Mouse (Mus musculus): ENCODE measurements around the gene Alk. TPM values are rescaled to one million over a fixed set of nuclear protein-coding genes. Genes with fewer than 3 reads are reported as not detected.

The Alk gene
- polyA plus RNA-seq, 1 experiment from 2014 or later, result 0.17 TPM

DNA sequence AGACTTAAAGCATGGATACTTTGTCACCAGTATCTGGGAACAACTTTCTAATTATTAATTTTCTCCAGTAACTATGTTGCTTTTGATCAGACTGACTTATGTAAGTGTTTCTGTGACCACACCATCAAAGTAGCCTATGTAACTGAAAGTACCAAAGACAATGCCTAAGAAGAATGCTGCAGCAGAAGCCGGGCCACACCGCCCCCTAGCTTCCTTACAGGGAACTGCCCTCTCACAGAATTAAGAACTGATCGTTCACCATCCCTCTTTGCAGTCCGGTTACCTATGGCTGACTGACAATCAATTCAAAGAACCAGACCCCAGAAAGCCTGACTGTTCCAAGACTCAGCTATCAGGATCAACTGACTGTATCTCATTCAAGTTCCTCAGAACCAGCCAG lies 362.4 kb downstream of the Alk start:
- no peak overlapping the region for H3K4me2 ChIP-seq (replicated peaks; ENCODE audit: low read depth)
- WGBS, result 41% methylated on average over 4 of the region's 4 CpGs
- no peak overlapping the region for H3K4me3 ChIP-seq (ENCODE audit: low read depth, low read length)
- TF ChIP-seq CTCF (IDR thresholded peaks at IDR 0.05; ENCODE audit: low read depth), result peak; percentile 86
- ATAC-seq, result no peak
- H3K4me1 ChIP-seq (replicated peaks; ENCODE audit: control insufficient read depth, insufficient read depth, low read length), result no peaks in the 10 kb centered on the region
- H3K27ac ChIP-seq (ENCODE audit: low read depth, low read length), result no peak overlapping the region
- no peaks in the 10 kb centered on the region for H3K9me3 ChIP-seq (ENCODE audit: control insufficient read depth)
- H3K27me3 ChIP-seq (replicated peaks; ENCODE audit: control insufficient read depth, insufficient read depth, low read length), result no peaks in the 10 kb centered on the region
- H3K9ac ChIP-seq (ENCODE audit: low read depth, low read length), result no peak overlapping the region
- no peaks in the 10 kb centered on the region for H3K36me3 ChIP-seq (ENCODE audit: control insufficient read depth, insufficient read depth)

DNA sequence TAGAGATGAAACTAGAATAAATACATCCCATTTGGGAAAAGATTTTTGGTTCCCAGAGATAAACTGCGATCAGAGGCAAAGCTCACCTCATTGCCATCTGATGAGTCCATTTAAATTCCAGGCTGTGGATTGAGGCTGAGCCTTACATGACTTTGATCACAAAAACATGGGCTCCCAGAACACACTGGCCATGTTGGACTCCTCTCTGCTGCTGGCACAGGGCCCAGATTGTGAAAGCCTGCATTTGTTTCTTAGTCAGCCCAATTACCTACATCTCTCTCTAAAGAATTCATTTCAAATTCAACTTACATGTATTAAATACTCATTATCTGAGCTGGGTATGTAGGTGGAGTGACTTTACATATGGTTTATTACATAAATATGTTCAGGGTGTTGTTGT lies 367.1 kb downstream of the Alk start:
- Histone ChIP-seq H3K9me3 (ENCODE audit: control insufficient read depth) (no peaks in the 10 kb centered on the region), H3K9ac (ENCODE audit: low read depth, low read length) (no peak overlapping the region), H3K27ac (ENCODE audit: low read depth, low read length) (no peak overlapping the region), H3K4me2 (replicated peaks; ENCODE audit: low read depth) (no peak overlapping the region), H3K27me3 (replicated peaks; ENCODE audit: control insufficient read depth, insufficient read depth, low read length) (no peaks in the 10 kb centered on the region), H3K36me3 (ENCODE audit: control insufficient read depth, insufficient read depth) (no peaks in the 10 kb centered on the region), H3K4me3 (ENCODE audit: low read depth, low read length) (no peak overlapping the region), H3K4me1 (replicated peaks; ENCODE audit: control insufficient read depth, insufficient read depth, low read length) (no peaks in the 10 kb centered on the region)
- ATAC-seq, result no peak
- TF ChIP-seq CTCF (IDR thresholded peaks at IDR 0.05; ENCODE audit: low read depth), result no peak
- 88% methylated on average over 1 of the region's 1 CpGs for WGBS

DNA sequence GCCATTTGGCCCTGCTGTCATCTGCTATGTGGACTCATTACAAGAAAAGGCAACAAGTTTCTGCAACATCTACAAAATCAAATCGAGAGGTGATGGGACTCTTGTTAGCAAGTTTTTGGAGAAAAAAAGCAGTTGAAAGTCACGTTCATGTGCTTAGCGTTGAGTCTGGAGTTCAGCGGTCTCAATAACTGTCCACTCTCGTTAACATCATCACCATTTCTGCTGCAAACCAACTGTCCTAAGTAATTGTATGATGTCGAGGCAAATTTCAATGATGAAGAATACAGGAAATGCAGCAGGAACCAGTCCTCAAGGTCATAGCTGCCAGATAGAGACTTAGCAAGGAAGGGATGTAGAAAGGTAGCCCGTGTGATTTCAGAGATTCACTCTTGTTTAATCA lies 373.5 kb downstream of the Alk start:
- Histone ChIP-seq H3K9ac (ENCODE audit: low read depth, low read length) (no peak overlapping the region), H3K27me3 (replicated peaks; ENCODE audit: control insufficient read depth, insufficient read depth, low read length) (no peaks in the 10 kb centered on the region), H3K4me2 (replicated peaks; ENCODE audit: low read depth) (no peak overlapping the region), H3K27ac (ENCODE audit: low read depth, low read length) (no peak overlapping the region), H3K4me1 (replicated peaks; ENCODE audit: control insufficient read depth, insufficient read depth, low read length) (no peaks in the 10 kb centered on the region), H3K4me3 (ENCODE audit: low read depth, low read length) (no peak overlapping the region), H3K36me3 (ENCODE audit: control insufficient read depth, insufficient read depth) (no peaks in the 10 kb centered on the region), H3K9me3 (ENCODE audit: control insufficient read depth) (no peaks in the 10 kb centered on the region)
- WGBS, result 83% methylated on average over 7 of the region's 7 CpGs
- no peak for ATAC-seq
- TF ChIP-seq CTCF (IDR thresholded peaks at IDR 0.05; ENCODE audit: low read depth), result no peak

- Histone ChIP-seq H3K4me1 (replicated peaks; ENCODE audit: control insufficient read depth, insufficient read depth, low read length) (no peaks in the 10 kb centered on the region), H3K36me3 (ENCODE audit: control insufficient read depth, insufficient read depth) (no peaks in the 10 kb centered on the region), H3K9ac (ENCODE audit: low read depth, low read length) (no peak overlapping the region), H3K9me3 (ENCODE audit: control insufficient read depth) (no peaks in the 10 kb centered on the region), H3K4me3 (ENCODE audit: low read depth, low read length) (no peak overlapping the region), H3K27me3 (replicated peaks; ENCODE audit: control insufficient read depth, insufficient read depth, low read length) (no peaks in the 10 kb centered on the region), H3K4me2 (replicated peaks; ENCODE audit: low read depth) (no peak overlapping the region), H3K27ac (ENCODE audit: low read depth, low read length) (no peak overlapping the region)
- TF ChIP-seq CTCF (IDR thresholded peaks at IDR 0.05; ENCODE audit: low read depth), result no peak
- no peak for ATAC-seq
- WGBS, result 78% methylated on average over 3 of the region's 3 CpGs
These were observed 385.6 kb downstream of the Alk start for GRCm38 (mm10) chr17:72218816-72219215.

- Histone ChIP-seq H3K27ac (ENCODE audit: low read depth, low read length) (no peak overlapping the region), H3K9me3 (ENCODE audit: control insufficient read depth) (no peaks in the 10 kb centered on the region), H3K4me2 (replicated peaks; ENCODE audit: low read depth) (no peak overlapping the region), H3K4me1 (replicated peaks; ENCODE audit: control insufficient read depth, insufficient read depth, low read length) (no peaks in the 10 kb centered on the region), H3K36me3 (ENCODE audit: control insufficient read depth, insufficient read depth) (no peaks in the 10 kb centered on the region), H3K9ac (ENCODE audit: low read depth, low read length) (no peak overlapping the region), H3K4me3 (ENCODE audit: low read depth, low read length) (no peak overlapping the region), H3K27me3 (replicated peaks; ENCODE audit: control insufficient read depth, insufficient read depth, low read length) (no peaks in the 10 kb centered on the region)
- no peak for TF ChIP-seq CTCF (IDR thresholded peaks at IDR 0.05; ENCODE audit: low read depth)
- no peak for ATAC-seq
- 70% methylated on average over 6 of the region's 6 CpGs for WGBS
These were observed 406.9 kb downstream of the Alk start for GRCm38 (mm10) chr17:72197576-72197975.

GRCm38 (mm10) chr17:72194976-72195650 lies 409.3 kb downstream of the Alk start:
- no peak for ATAC-seq
- 34% methylated on average over 12 of the region's 12 CpGs for WGBS
- Histone ChIP-seq H3K36me3 (ENCODE audit: control insufficient read depth, insufficient read depth) (no peaks in the 10 kb centered on the region), H3K27ac (ENCODE audit: low read depth, low read length) (no peak overlapping the region), H3K9ac (ENCODE audit: low read depth, low read length) (no peak overlapping the region), H3K4me1 (replicated peaks; ENCODE audit: control insufficient read depth, insufficient read depth, low read length) (no peaks in the 10 kb centered on the region), H3K4me2 (replicated peaks; ENCODE audit: low read depth) (no peak overlapping the region), H3K27me3 (replicated peaks; ENCODE audit: control insufficient read depth, insufficient read depth, low read length) (no peaks in the 10 kb centered on the region), H3K4me3 (ENCODE audit: low read depth, low read length) (no peak overlapping the region), H3K9me3 (ENCODE audit: control insufficient read depth) (no peaks in the 10 kb centered on the region)
- TF ChIP-seq CTCF (IDR thresholded peaks at IDR 0.05; ENCODE audit: low read depth), result no peak

DNA sequence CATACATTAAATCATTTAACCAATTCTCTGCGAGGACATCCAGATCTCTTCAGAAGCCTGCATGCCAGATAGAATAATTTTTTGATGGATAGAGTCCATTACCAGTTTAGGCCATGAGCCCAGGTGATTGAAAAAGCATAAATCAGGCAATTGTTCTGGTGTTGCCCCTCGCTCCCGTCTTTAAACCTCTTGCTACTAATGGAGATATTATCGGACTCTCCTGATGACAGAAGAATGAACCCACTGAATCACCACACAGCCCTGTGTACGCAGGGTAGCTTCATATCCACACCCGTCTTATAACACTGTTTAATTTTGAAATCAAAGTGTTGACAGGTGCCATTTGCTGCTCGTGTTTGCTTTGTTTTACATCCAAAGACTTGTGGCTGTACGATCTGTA lies 413.9 kb downstream of the Alk start:
- no peak for TF ChIP-seq CTCF (IDR thresholded peaks at IDR 0.05; ENCODE audit: low read depth)
- Histone ChIP-seq H3K4me2 (replicated peaks; ENCODE audit: low read depth) (no peak overlapping the region), H3K4me1 (replicated peaks; ENCODE audit: control insufficient read depth, insufficient read depth, low read length) (no peaks in the 10 kb centered on the region), H3K27me3 (replicated peaks; ENCODE audit: control insufficient read depth, insufficient read depth, low read length) (no peaks in the 10 kb centered on the region), H3K36me3 (ENCODE audit: control insufficient read depth, insufficient read depth) (no peaks in the 10 kb centered on the region), H3K4me3 (ENCODE audit: low read depth, low read length) (no peak overlapping the region), H3K9ac (ENCODE audit: low read depth, low read length) (no peak overlapping the region), H3K27ac (ENCODE audit: low read depth, low read length) (no peak overlapping the region), H3K9me3 (ENCODE audit: control insufficient read depth) (no peaks in the 10 kb centered on the region)
- no peak for ATAC-seq
- WGBS, result 69% methylated on average over 8 of the region's 8 CpGs

Measured in intestine, postnatal 0 days (tissue).